Mouse (Mus musculus) neural tube, embryonic 15.5 days (tissue): Measurements from ENCODE around the gene Bank1. TPM values are rescaled to one million over a fixed set of nuclear protein-coding genes. Genes with fewer than 3 reads are reported as not detected.
A peak's percentile ranks its signal among the peaks of the same experiment; 100 is the strongest.

ENCODE experiments used
- ATAC-seq: fragments of 200-750 bp; cut with Nextera tagmentation; 2 replicates; pipeline ENCODE4 v1.8.0; 2017; ENCODE audit warnings: mild to moderate bottlenecking, moderate TSS enrichment, moderate library complexity; ENCODE audit not compliant: low FRiP score
- H3K27ac ChIP-seq: fragments of 300-500 bp; sonication (generic); replicated peaks from 2 replicates; pipeline ENCODE4 v1.5.1; 2015; ENCODE audit warnings: mild to moderate bottlenecking, inconsistent platforms
- H3K27me3 ChIP-seq: fragments of 300-500 bp; sonication (generic); replicated peaks from 2 replicates; pipeline ENCODE4 v1.6.1; 2015; ENCODE audit warnings: inconsistent platforms
- H3K36me3 ChIP-seq: fragments of 300-500 bp; sonication (generic); 2 replicates; pipeline ENCODE4 v1.6.1; 2015; ENCODE audit warnings: inconsistent platforms
- H3K4me1 ChIP-seq: fragments of 300-500 bp; sonication (generic); 2 replicates; pipeline ENCODE4 v1.6.1; 2015; ENCODE audit warnings: inconsistent platforms
- H3K4me2 ChIP-seq: fragments of 300-500 bp; sonication (generic); 2 replicates; pipeline ENCODE4 v1.6.1; 2015; ENCODE audit warnings: inconsistent platforms, mild to moderate bottlenecking, moderate library complexity
- H3K4me3 ChIP-seq: fragments of 300-500 bp; sonication (generic); replicated peaks from 2 replicates; pipeline ENCODE4 v1.5.1; 2015; ENCODE audit warnings: mild to moderate bottlenecking, inconsistent platforms
- H3K9ac ChIP-seq: fragments of 300-500 bp; sonication (generic); replicated peaks from 2 replicates; pipeline ENCODE4 v1.6.1; 2015; ENCODE audit warnings: mild to moderate bottlenecking, inconsistent platforms
- H3K9me3 ChIP-seq: fragments of 300-500 bp; sonication (generic); replicated peaks from 2 replicates; pipeline ENCODE4 v1.6.1; 2016; ENCODE audit warnings: inconsistent platforms
- WGBS: fragments of 180-500 bp; shearing (Covaris S2); methylation state at CpG from one replicate; pipeline ENCODE4 v1.1.7; 2015; ENCODE audit warnings: mixed read lengths; 5-methylcytosine and 5-hydroxymethylcytosine counted together
- polyA plus RNA-seq: library from polyadenylated mRNA; unstranded; fragments of >200 nt; fragmentation: Nextera tagmentation; extraction: Ambion mirVana; gene quantifications from 2 replicates; pipeline ENCODE4 v1.2.1, GENCODE M21; 2015

Bank1 gene
- polyA plus RNA-seq, 1 experiment from 2014 or later, result 0.38 TPM

GRCm38 (mm10) chr3:136165167-136166032 is 160.5 kb downstream of the Bank1 start:
- Histone ChIP-seq H3K4me2 (no peak overlapping the region), H3K4me1 (no peaks in the 10 kb centered on the region), H3K9me3 (no peaks in the 10 kb centered on the region), H3K36me3 (no peaks in the 10 kb centered on the region), H3K9ac (no peak overlapping the region), H3K4me3 (no peak overlapping the region), H3K27ac (no peak overlapping the region), H3K27me3 (no peaks in the 10 kb centered on the region)
- ATAC-seq, result no peak
- WGBS, result 82% methylated on average over 7 of the region's 7 CpGs

GRCm38 (mm10) chr3:136158059-136158458 is 167.8 kb downstream of the Bank1 start:
- Histone ChIP-seq H3K27ac (no peak overlapping the region), H3K27me3 (no peaks in the 10 kb centered on the region), H3K4me1 (no peaks in the 10 kb centered on the region), H3K36me3 (no peaks in the 10 kb centered on the region), H3K4me2 (no peak overlapping the region), H3K4me3 (no peak overlapping the region), H3K9me3 (no peaks in the 10 kb centered on the region), H3K9ac (no peak overlapping the region)
- 80% methylated on average over 2 of the region's 2 CpGs for WGBS
- ATAC-seq, result no peak

- Histone ChIP-seq H3K4me2 (no peak overlapping the region), H3K9ac (no peak overlapping the region), H3K9me3 (no peaks in the 10 kb centered on the region), H3K27ac (no peak overlapping the region), H3K27me3 (no peaks in the 10 kb centered on the region), H3K36me3 (no peaks in the 10 kb centered on the region), H3K4me1 (no peaks in the 10 kb centered on the region), H3K4me3 (no peak overlapping the region)
- WGBS, result 74% methylated on average over 1 of the region's 1 CpGs
- no peak for ATAC-seq
These were observed 170.3 kb downstream of the Bank1 start for GRCm38 (mm10) chr3:136155555-136155954.

GRCm38 (mm10) chr3:136150886-136151285 is 175.0 kb downstream of the Bank1 start:
- H3K9ac ChIP-seq, result no peak overlapping the region
- H3K9me3 ChIP-seq, result no peaks in the 10 kb centered on the region
- H3K4me2 ChIP-seq, result no peak overlapping the region
- H3K27ac ChIP-seq, result no peak overlapping the region
- no peaks in the 10 kb centered on the region for H3K36me3 ChIP-seq
- ATAC-seq, result no peak
- H3K27me3 ChIP-seq, result no peaks in the 10 kb centered on the region
- H3K4me1 ChIP-seq, result no peaks in the 10 kb centered on the region
- H3K4me3 ChIP-seq, result no peak overlapping the region
- 82% methylated on average over 3 of the region's 3 CpGs for WGBS

GRCm38 (mm10) chr3:136147166-136147565 is 178.7 kb downstream of the Bank1 start:
- no peaks in the 10 kb centered on the region for H3K4me1 ChIP-seq
- no peak overlapping the region for H3K27ac ChIP-seq
- H3K9me3 ChIP-seq, result no peaks in the 10 kb centered on the region
- 75% methylated on average over 2 of the region's 2 CpGs for WGBS
- no peaks in the 10 kb centered on the region for H3K27me3 ChIP-seq
- H3K9ac ChIP-seq, result no peak overlapping the region
- no peak overlapping the region for H3K4me2 ChIP-seq
- no peaks in the 10 kb centered on the region for H3K36me3 ChIP-seq
- no peak for ATAC-seq
- no peak overlapping the region for H3K4me3 ChIP-seq

GRCm38 (mm10) chr3:136132013-136132412 is 193.9 kb downstream of the Bank1 start:
- no peak overlapping the region for H3K9ac ChIP-seq
- no peaks in the 10 kb centered on the region for H3K4me1 ChIP-seq
- no peaks in the 10 kb centered on the region for H3K36me3 ChIP-seq
- no peak overlapping the region for H3K4me3 ChIP-seq
- H3K9me3 ChIP-seq, result no peaks in the 10 kb centered on the region
- H3K27me3 ChIP-seq, result no peaks in the 10 kb centered on the region
- H3K27ac ChIP-seq, result no peak overlapping the region
- 24% methylated on average over 3 of the region's 3 CpGs for WGBS
- no peak overlapping the region for H3K4me2 ChIP-seq
- ATAC-seq, result peak; percentile 53; the same call in 1 of the 2 replicates

GRCm38 (mm10) chr3:136115478-136116215 is 210.2 kb downstream of the Bank1 start:
- whole genome bisulfite sequencing, result 36% methylated on average over 5 of the region's 5 CpGs
- Histone ChIP-seq H3K27me3 (no peaks in the 10 kb centered on the region), H3K9me3 (no peaks in the 10 kb centered on the region), H3K27ac (no peak overlapping the region), H3K4me3 (no peak overlapping the region), H3K9ac (no peak overlapping the region), H3K4me1 (no peaks in the 10 kb centered on the region), H3K36me3 (no peaks in the 10 kb centered on the region), H3K4me2 (no peak overlapping the region)
- no peak for ATAC-seq

GRCm38 (mm10) chr3:136109411-136110139 is 216.3 kb downstream of the Bank1 start:
- ATAC-seq, result no peak
- no peaks in the 10 kb centered on the region for H3K36me3 ChIP-seq
- 88% methylated on average over 6 of the region's 6 CpGs for WGBS

GRCm38 (mm10) chr3:136106452-136106851 is 219.4 kb downstream of the Bank1 start:
- ATAC-seq, result no peak
- no peak overlapping the region for H3K9ac ChIP-seq

More at GRCm38 (mm10) chr3:136109411-136110139, 216.3 kb downstream of the Bank1 start:
- no peak overlapping the region for H3K4me3 ChIP-seq
- no peak overlapping the region for H3K27ac ChIP-seq
- no peak overlapping the region for H3K4me2 ChIP-seq
- no peaks in the 10 kb centered on the region for H3K27me3 ChIP-seq
- H3K9ac ChIP-seq, result no peak overlapping the region
- no peaks in the 10 kb centered on the region for H3K4me1 ChIP-seq
- H3K9me3 ChIP-seq, result no peaks in the 10 kb centered on the region

GRCm38 (mm10) chr3:136103339-136103738 is 222.5 kb downstream of the Bank1 start:
- Histone ChIP-seq H3K4me2 (no peak overlapping the region), H3K4me1 (no peaks in the 10 kb centered on the region), H3K9ac (no peak overlapping the region), H3K27ac (no peak overlapping the region), H3K36me3 (no peaks in the 10 kb centered on the region), H3K4me3 (no peak overlapping the region), H3K9me3 (no peaks in the 10 kb centered on the region), H3K27me3 (no peaks in the 10 kb centered on the region)
- WGBS, result 89% methylated on average over 2 of the region's 2 CpGs
- ATAC-seq, result no peak

More at GRCm38 (mm10) chr3:136106452-136106851, 219.4 kb downstream of the Bank1 start:
- no peak overlapping the region for H3K4me2 ChIP-seq
- H3K9me3 ChIP-seq, result no peaks in the 10 kb centered on the region
- H3K27me3 ChIP-seq, result no peaks in the 10 kb centered on the region
- H3K36me3 ChIP-seq, result no peaks in the 10 kb centered on the region
- WGBS, result 68% methylated on average over 1 of the region's 1 CpGs
- H3K27ac ChIP-seq, result no peak overlapping the region
- H3K4me3 ChIP-seq, result no peak overlapping the region
- no peaks in the 10 kb centered on the region for H3K4me1 ChIP-seq

- no peak overlapping the region for H3K4me2 ChIP-seq
- 91% methylated on average over 5 of the region's 5 CpGs for WGBS
- H3K9me3 ChIP-seq, result no peaks in the 10 kb centered on the region
- H3K9ac ChIP-seq, result no peak overlapping the region
- no peak for ATAC-seq
- H3K27me3 ChIP-seq, result no peaks in the 10 kb centered on the region
- H3K4me3 ChIP-seq, result no peak overlapping the region
- no peaks in the 10 kb centered on the region for H3K4me1 ChIP-seq
- H3K36me3 ChIP-seq, result no peaks in the 10 kb centered on the region
- H3K27ac ChIP-seq, result no peak overlapping the region
These were observed 224.8 kb downstream of the Bank1 start for GRCm38 (mm10) chr3:136100973-136101500.
